Mouse (Mus musculus): Measurements from ENCODE around the gene Polr2a.
"Not testable (repeated sequence)": the region's sequence is repeated elsewhere in the genome, so short reads cannot be mapped to it uniquely, and the experiment has no call there.

Gene Polr2a

GRCm38 (mm10) chr11:69752686-69753085 lies 5.8 kb downstream of the Polr2a start:
- no peak for DNase-seq (ENCODE audit: low spot score)

- DNase-seq (ENCODE audit: low spot score) = no peak
These were observed 6.8 kb downstream of the Polr2a start for GRCm38 (mm10) chr11:69751635-69752034.

GRCm38 (mm10) chr11:69731408-69731807 lies 27.0 kb downstream of the Polr2a start:
- DNase-seq (ENCODE audit: low spot score) = not testable (repeated sequence)

- peak; percentile 60 for DNase-seq (ENCODE audit: low spot score)
These were observed 29.4 kb downstream of the Polr2a start for GRCm38 (mm10) chr11:69729063-69729462.

- no peak for DNase-seq (ENCODE audit: low spot score)
These were observed 32.5 kb downstream of the Polr2a start for GRCm38 (mm10) chr11:69725951-69726350.

GRCm38 (mm10) chr11:69723074-69723473 lies 35.4 kb downstream of the Polr2a start:
- DNase-seq (ENCODE audit: low spot score) = no peak

GRCm38 (mm10) chr11:69720852-69721251 lies 37.6 kb downstream of the Polr2a start:
- no peak for DNase-seq (ENCODE audit: low spot score)

- peak; percentile 50 for DNase-seq (ENCODE audit: low spot score)
These were observed 39.0 kb downstream of the Polr2a start for GRCm38 (mm10) chr11:69719423-69719822.

- DNase-seq (ENCODE audit: low spot score) = no peak
These were observed 39.8 kb downstream of the Polr2a start for GRCm38 (mm10) chr11:69718661-69719060.

- DNase-seq (ENCODE audit: low spot score) = no peak
These were observed 41.5 kb downstream of the Polr2a start for GRCm38 (mm10) chr11:69716953-69717352.

GRCm38 (mm10) chr11:69715929-69716328 lies 42.5 kb downstream of the Polr2a start:
- peak; percentile 78 for DNase-seq (ENCODE audit: low spot score)

GRCm38 (mm10) chr11:69715482-69715881 lies 43.0 kb downstream of the Polr2a start:
- DNase-seq (ENCODE audit: low spot score) = peak; percentile 84

GRCm38 (mm10) chr11:69714636-69715329 lies 43.7 kb downstream of the Polr2a start:
- no peak for DNase-seq (ENCODE audit: low spot score)

GRCm38 (mm10) chr11:69712954-69713672 lies 45.3 kb downstream of the Polr2a start:
- no peak for DNase-seq (ENCODE audit: low spot score)

GRCm38 (mm10) chr11:69711082-69711481 lies 47.4 kb downstream of the Polr2a start:
- DNase-seq (ENCODE audit: low spot score) = no peak

GRCm38 (mm10) chr11:69710470-69710869 lies 48.0 kb downstream of the Polr2a start:
- no peak for DNase-seq (ENCODE audit: low spot score)

- DNase-seq (ENCODE audit: low spot score) = no peak
These were observed 48.6 kb downstream of the Polr2a start for GRCm38 (mm10) chr11:69709554-69710446.

- no peak for DNase-seq (ENCODE audit: low spot score)
These were observed 49.7 kb downstream of the Polr2a start for GRCm38 (mm10) chr11:69708614-69709265.

- DNase-seq (ENCODE audit: low spot score) = no peak
These were observed 50.5 kb downstream of the Polr2a start for GRCm38 (mm10) chr11:69707873-69708381.

GRCm38 (mm10) chr11:69707480-69707847 lies 51.0 kb downstream of the Polr2a start:
- no peak for DNase-seq (ENCODE audit: low spot score)

GRCm38 (mm10) chr11:69706775-69707479 lies 51.5 kb downstream of the Polr2a start:
- peak; percentile 61 for DNase-seq (ENCODE audit: low spot score)
